Mouse (Mus musculus) frontal cortex, postnatal 14 days (tissue): ENCODE results near the gene Tbc1d24.
"Not testable (repeated sequence)": the region's sequence is repeated elsewhere in the genome, so short reads cannot be mapped to it uniquely, and the experiment has no call there.

Experiments
- DNase-seq, 2 experiments: peaks; one replicate each; pipeline ENCODE4 v3.0.0; 2022; ENCODE audit warnings: low spot score in 2 of 2

Gene Tbc1d24

GRCm38 (mm10) chr17:24149421-24149820 is 55.9 kb downstream of the Tbc1d24 start:
- no peak for DNase-seq

- no peak for DNase-seq
Measured at GRCm38 (mm10) chr17:24142897-24143296, 62.5 kb downstream of the Tbc1d24 start.

DNA sequence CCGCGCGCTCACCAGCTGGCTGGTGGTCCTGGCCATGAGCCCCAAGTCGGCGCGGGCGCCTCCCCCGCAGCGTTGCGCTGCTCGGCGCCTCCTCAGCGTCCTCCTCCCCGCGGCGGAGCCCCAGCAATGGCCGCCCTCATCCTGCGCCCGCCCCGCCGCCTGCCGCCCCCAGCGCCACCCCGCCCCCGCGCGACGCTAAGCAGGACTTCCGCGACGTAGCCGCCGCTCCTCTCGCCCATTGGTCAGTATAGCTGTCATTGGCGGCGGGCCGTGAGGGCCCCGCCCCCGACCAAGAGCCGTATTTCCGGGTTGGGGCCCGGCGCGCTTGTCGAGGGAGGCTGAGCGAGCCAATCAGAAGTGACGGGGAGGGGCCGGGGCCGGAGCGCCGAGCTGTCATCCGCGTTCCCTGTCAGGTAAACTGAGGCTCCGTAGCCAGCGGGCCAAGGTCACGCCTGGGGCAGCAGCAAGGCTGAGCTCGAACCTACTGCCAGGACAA is 63.9 kb downstream of the Tbc1d24 start:
- DNase-seq = peak; percentile 94 to 95

DNA sequence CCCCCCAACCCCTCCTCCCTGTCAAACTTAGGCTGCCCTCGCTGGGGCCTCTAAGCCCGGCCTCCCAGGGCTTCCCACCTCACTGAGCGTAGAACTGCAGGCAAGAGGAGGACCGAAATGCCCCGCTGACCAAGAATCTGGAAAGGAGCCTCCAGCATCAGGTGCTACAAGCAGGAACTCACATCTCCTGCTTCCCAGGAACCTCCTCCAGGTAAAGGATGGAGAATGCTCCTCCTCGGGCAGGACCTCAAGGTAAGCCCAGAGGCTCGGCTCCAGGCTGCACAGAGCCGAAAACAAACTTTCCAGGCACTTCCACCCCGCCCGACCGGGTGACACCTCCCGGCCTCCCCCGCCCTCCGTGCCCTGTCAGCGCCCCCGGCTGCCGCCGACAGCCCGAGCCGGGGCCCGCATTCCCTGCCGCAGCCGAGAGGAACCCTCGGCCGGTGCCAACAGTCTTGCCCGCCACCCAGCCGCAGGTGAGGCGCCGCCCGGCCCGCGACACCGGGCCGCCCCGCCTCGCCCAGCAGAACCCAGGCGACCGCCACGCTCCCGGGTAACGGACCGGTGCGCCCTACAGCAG is 64.4 kb downstream of the Tbc1d24 start:
- no peak for DNase-seq

DNA sequence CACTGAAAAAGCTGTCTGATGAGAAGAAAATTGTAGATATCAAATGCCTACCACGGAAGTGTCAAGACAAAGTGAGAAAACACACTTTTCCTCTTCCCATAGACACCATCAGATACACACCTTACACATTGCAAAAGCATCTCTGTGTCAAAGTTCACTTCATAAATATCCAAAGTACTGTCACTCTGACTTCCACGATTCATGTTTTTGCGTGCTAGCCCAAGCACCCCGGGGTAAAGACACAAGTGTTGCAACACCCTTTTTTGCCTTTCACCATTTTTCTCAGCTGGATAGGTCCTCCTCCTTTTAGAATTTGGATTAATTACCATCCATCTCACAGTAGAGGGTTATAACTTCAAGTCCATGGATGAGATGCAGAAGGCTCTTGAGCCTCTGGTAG is 65.4 kb downstream of the Tbc1d24 start:
- no peak for DNase-seq

DNA sequence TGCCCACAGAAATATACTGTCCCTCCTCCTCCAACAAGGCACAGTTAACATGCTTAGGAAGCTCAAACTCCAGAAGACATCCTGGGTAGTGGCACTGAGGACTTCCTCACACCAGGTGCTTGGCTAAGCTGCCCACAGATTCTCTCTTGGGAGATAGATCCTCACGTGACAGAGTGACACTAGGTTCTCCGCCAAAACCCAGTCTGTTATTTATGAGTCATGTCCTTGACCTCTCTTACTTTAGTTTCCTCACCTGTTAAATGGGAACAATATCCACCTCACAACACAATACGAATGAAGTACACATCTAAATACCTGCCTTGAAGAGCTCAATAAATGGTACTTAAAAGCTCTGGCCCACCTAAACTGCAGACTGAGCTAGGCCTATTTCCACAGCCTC is 66.1 kb downstream of the Tbc1d24 start:
- no peak for DNase-seq

DNA sequence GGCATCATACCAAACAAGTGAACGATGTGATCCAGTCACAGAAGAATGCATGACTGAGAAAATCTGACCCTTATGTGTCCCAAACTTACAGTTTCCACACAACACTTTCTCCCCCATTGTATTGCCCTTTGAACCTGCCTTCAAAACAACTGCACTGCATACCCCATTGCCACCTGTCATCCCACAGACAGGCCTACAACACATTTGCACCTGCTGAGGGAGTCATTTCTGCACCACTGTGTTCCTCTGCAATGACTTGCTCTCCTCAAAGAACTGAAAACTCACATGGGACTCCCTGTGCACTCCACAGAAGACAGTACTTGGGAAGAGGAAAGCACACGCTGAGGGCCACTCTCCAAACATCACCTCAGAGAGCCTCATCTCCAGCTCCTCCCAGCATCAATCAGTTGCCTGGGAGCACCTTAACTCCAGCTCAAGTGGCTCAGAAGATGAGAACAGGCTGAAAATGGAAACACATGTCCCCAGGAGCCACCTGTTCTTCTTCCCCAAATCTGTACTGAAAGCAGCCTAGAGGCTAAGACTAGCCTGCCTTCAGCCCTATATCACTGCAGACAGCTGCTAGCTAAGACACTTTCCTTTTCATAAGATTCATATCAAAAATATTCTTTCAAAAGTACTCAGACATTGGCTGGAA is 68.0 kb downstream of the Tbc1d24 start:
- no peak for DNase-seq

- DNase-seq = no peak
Measured at GRCm38 (mm10) chr17:24134062-24134461, 71.3 kb downstream of the Tbc1d24 start.

GRCm38 (mm10) chr17:24132919-24133318 is 72.4 kb downstream of the Tbc1d24 start:
- not testable (repeated sequence) for DNase-seq

- no peak for DNase-seq
Measured at GRCm38 (mm10) chr17:24131570-24131969, 73.8 kb downstream of the Tbc1d24 start.

DNA sequence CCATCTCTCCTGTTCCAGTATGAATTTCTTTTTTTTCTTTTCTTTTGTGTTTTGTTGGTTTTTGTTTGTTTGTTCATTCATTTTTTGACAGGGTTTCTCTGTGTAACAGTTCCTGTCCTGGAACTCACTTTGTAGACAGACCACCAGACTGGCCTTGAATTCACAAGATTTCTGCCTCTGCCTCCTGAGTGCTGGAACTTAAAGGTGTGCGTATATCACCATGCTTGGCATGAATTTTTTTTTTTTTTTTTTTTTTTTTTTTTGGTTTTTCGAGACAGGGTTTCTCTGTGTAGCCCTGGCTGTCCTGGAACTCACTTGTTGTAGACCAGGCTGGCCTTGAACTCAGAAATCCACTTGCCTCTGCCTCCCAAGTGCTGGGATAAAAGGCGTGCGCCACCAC is 76.1 kb downstream of the Tbc1d24 start:
- DNase-seq = not testable (repeated sequence)

- DNase-seq = no peak
Measured at GRCm38 (mm10) chr17:24127592-24127991, 77.8 kb downstream of the Tbc1d24 start.

DNA sequence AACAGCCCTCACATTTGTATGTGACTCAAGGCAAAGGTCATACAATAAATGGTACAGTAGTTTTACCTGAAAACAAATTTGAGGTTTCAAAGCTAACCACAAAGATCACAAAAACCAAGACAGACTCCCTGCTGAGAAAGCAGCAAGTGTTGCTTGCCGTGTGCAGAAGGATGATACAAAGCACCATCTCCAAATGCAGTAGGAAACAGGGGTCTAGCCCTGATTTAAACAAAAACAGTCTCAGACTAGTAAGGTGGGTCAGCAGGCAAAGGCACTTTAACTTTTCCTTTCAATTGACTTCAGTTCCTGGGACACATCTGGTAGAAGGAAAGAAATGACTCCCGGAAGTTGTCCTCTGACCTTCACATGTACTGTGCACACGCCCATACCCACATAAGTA is 78.6 kb downstream of the Tbc1d24 start:
- DNase-seq = no peak
